Mouse (Mus musculus) CH12.LX (cell line): ENCODE results near the gene Rpl12.

Source experiments
- BHLHE40 ChIP-seq: IDR thresholded peaks from 2 replicates; pipeline ENCODE4 v1.6.1; 2011; ENCODE audit warnings: mild to moderate bottlenecking, low read depth, low read length, improper control_type of control experiment
- CTCF ChIP-seq, 2 experiments: IDR thresholded peaks in 1 of 2; conservative IDR thresholded peaks in 1 of 2; 2 replicates each; pipeline ENCODE4 v1.5.1; 2011 to 2012; ENCODE audit warnings: low read depth in 2 of 2, low read length in 2 of 2, improper control_type of control experiment in 1 of 2, inconsistent platforms in 1 of 2, mild to moderate bottlenecking in 1 of 2, moderate library complexity in 1 of 2
- ELF1 ChIP-seq: IDR thresholded peaks from 2 replicates; pipeline ENCODE4 v1.6.1; 2014; ENCODE audit warnings: low read depth, mild to moderate bottlenecking, inconsistent platforms, low read length, improper control_type of control experiment
- EP300 ChIP-seq: IDR thresholded peaks from 2 replicates; pipeline ENCODE4 v1.6.1; 2011; ENCODE audit warnings: low read length, improper control_type of control experiment
- ETS1 ChIP-seq: conservative IDR thresholded peaks from 2 replicates; pipeline ENCODE4 v1.6.1; 2012; ENCODE audit warnings: low read depth, mild to moderate bottlenecking, inconsistent platforms, low read length, improper control_type of control experiment, moderate library complexity
- JUND ChIP-seq: conservative IDR thresholded peaks from 2 replicates; pipeline ENCODE4 v1.6.1; 2011; ENCODE audit warnings: low read depth, low read length, improper control_type of control experiment
- MAFK ChIP-seq: IDR thresholded peaks from 2 replicates; pipeline ENCODE4 v1.6.1; 2011; ENCODE audit warnings: low read length, improper control_type of control experiment; ENCODE audit not compliant: insufficient replicate concordance
- MXI1 ChIP-seq: IDR thresholded peaks from 2 replicates; pipeline ENCODE4 v1.6.1; 2011; ENCODE audit warnings: mild to moderate bottlenecking, low read depth, low read length, improper control_type of control experiment
- NRF1 ChIP-seq: IDR thresholded peaks from 2 replicates; pipeline ENCODE4 v1.6.1; 2014; ENCODE audit warnings: low read depth, mild to moderate bottlenecking, inconsistent platforms, low read length, improper control_type of control experiment, moderate library complexity
- POLR2A ChIP-seq: IDR thresholded peaks from 2 replicates; pipeline ENCODE4 v1.6.1; 2011; ENCODE audit warnings: low read depth, mild to moderate bottlenecking, improper control_type of control experiment, low read length
- RAD21 ChIP-seq: IDR thresholded peaks from 2 replicates; pipeline ENCODE4 v1.6.1; 2011; ENCODE audit warnings: low read depth, mild to moderate bottlenecking, low read length, improper control_type of control experiment, moderate library complexity
- TCF12 ChIP-seq: IDR thresholded peaks from 2 replicates; pipeline ENCODE4 v1.6.1; 2014; ENCODE audit warnings: low read depth, mild to moderate bottlenecking, inconsistent platforms, low read length, improper control_type of control experiment
- USF2 ChIP-seq: conservative IDR thresholded peaks from 2 replicates; pipeline ENCODE4 v1.6.1; 2011; ENCODE audit warnings: low read depth, low read length, improper control_type of control experiment
- ZC3H11A ChIP-seq: IDR thresholded peaks from 2 replicates; pipeline ENCODE4 v1.6.1; 2012; ENCODE audit warnings: low read depth, mild to moderate bottlenecking, inconsistent platforms, low read length, improper control_type of control experiment

- TF ChIP-seq TCF12 = no peak
- no peak for TF ChIP-seq JUND
- TF ChIP-seq CTCF (conservative IDR thresholded peaks at IDR 0.05 in 1 of 2, IDR thresholded peaks at IDR 0.05 in 1 of 2; ENCODE audit: low read depth in 2 of 2, low read length in 2 of 2) = no peak
- TF ChIP-seq MAFK = peak; percentile 68; the same call in 1 of the 2 replicates
- TF ChIP-seq MXI1 = no peak
- no peak for TF ChIP-seq BHLHE40
- TF ChIP-seq EP300 = no peak
- no peak for TF ChIP-seq POLR2A
- no peak for TF ChIP-seq RAD21
- TF ChIP-seq NRF1 = no peak
- TF ChIP-seq ETS1 = no peak
- TF ChIP-seq ZC3H11A = no peak
- no peak for TF ChIP-seq ELF1
- no peak for TF ChIP-seq USF2
These were observed 40.1 kb upstream of the Rpl12 start for GRCm38 (mm10) chr2:32921235-32921634.
